Mouse (Mus musculus) heart, adult 2 months (tissue): ENCODE results near the gene Vps8.

ENCODE experiments used
- CTCF ChIP-seq: fragments of 200-600 bp; IDR thresholded peaks from 2 replicates; pipeline ENCODE4 v1.8.1; 2022; ENCODE audit warnings: antibody characterized with exemption, mild to moderate bottlenecking, moderate library complexity
- EP300 ChIP-seq: fragments of 200-500 bp; IDR thresholded peaks from 2 replicates; pipeline ENCODE4 v1.6.1; 2011; ENCODE audit warnings: low read depth, low read length, control low read depth; ENCODE audit not compliant: insufficient read depth

DNA sequence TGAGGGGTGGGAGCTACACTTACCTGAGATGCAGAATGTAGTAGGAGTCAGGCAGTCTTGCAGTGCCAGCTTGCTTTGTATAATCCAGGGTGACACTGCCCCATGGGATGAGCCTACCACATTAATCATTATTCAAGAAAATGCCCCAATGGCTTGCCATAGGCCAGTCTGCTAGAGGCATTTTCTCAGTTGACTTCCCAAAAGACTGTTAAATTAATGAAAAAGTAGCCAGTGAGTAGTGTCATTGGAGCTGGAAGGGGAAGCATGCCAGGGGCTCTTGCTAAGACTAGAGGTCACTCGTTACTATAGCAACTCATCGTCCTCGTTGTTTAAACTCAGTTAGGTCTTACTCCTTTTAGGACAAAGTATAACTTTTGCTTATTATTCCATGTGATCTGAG, 130.6 kb downstream of the Vps8 start:
- TF ChIP-seq CTCF: no peak
- no peak for TF ChIP-seq EP300
